Mouse (Mus musculus): ENCODE results near the gene Adgrl1.
"Not testable (repeated sequence)": the region's sequence is repeated elsewhere in the genome, so short reads cannot be mapped to it uniquely, and the experiment has no call there.

Adgrl1 gene

GRCm38 (mm10) chr8:83955106-83955957, 55.4 kb downstream of the Adgrl1 start, which contains the start of the genes Gm10644 and Asf1b:
TSS of gene Gm10644 (minus strand) at chr8:83955205.
TSS of gene Asf1b (plus strand) at chr8:83955507.
- peak; percentile 98 for DNase-seq

- no peak for DNase-seq
Observed at GRCm38 (mm10) chr8:83955958-83956218, 56.0 kb downstream of the Adgrl1 start.

- DNase-seq, result no peak
Observed at GRCm38 (mm10) chr8:83956789-83957188, 56.9 kb downstream of the Adgrl1 start.

GRCm38 (mm10) chr8:83964015-83964765, 64.3 kb downstream of the Adgrl1 start:
- peak; percentile 79 for DNase-seq

DNA sequence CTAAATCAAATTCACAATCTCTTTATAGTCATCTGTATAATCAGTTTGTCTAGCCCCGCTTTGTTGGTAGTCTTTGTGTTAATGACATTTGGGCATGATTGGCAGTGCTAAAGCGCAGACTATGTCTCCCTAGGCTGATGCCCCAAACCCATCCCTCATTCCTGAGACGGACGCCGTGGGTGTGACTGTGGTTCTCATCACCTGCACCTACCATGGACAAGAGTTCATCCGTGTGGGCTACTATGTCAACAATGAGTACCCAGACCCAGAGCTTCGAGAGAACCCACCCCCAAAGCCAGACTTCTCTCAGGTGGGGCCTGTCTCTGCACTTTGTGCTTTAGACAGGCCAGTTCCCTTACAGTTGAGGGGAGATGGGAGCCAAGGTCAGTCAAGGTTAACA, 67.8 kb downstream of the Adgrl1 start:
- DNase-seq, result no peak

- no peak for DNase-seq
Observed at GRCm38 (mm10) chr8:83971121-83971520, 71.2 kb downstream of the Adgrl1 start.

GRCm38 (mm10) chr8:83971661-83972060, 71.8 kb downstream of the Adgrl1 start:
- DNase-seq, result no peak

- peak; percentile 96 for DNase-seq
Observed at GRCm38 (mm10) chr8:83972150-83973120, 72.5 kb downstream of the Adgrl1 start, which contains the start of gene Prkaca. TSS of gene Prkaca (plus strand) at chr8:83972993.

DNA sequence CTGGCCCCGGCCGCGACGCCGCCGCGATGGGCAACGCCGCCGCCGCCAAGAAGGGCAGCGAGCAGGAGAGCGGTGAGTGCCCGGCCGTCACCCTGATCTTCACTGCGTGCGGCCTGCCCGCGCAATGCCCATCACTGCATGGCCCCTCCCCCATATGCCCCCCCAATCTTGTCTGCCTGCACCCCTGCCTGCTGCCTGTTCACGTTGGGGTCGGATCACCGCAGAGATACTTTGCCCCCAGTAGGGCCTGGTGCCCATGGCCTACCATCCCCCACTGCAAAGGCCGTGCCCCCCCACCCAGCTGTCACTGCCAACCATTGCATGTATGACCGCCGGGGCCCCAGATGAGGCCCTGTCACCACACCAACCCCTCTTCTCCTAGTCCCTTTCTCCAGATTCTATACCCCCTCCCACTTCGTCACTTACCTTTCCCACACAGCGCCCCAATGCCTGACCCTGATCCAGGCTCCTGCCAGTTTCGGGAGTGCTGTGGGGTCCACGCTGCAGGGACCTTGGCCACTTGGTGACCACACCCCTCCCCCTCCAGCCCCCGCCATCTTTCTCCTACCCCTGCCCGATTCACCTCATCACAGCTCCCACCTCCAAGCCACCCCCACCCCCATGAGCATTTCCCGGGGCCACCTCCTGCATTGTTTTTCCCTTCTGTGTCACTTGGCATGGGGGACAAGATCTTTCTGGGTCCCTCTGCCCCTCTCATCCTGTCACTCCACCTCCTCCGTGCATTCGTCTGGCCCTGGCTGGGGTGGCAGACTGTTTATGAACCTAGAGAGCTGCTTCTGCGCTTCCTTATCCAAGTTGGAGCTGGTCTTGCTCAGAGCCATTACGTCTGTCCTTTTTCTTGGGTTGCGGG, 73.5 kb downstream of the Adgrl1 start:
- DNase-seq, result peak; percentile 14

DNA sequence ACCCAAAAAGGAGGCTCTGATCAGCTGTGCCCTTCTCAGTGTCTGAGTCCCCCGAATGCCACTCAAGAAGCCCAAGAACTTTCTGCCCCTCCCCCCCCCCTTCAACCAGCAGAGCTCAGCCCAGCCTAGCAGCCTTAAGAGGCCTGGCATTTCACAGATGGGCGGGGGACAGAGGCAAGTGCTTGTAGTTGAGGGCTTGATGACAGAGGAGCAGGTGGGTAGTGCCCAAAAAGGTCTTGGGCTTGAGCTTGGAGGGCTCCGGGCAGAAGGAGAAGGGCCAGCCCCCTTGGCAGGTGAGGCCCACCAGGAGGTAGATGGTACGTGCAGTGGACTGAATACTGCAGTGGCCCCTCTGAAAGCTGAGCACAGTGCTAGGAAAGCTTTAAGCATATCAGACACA, 74.6 kb downstream of the Adgrl1 start:
- peak; percentile 33 for DNase-seq

DNA sequence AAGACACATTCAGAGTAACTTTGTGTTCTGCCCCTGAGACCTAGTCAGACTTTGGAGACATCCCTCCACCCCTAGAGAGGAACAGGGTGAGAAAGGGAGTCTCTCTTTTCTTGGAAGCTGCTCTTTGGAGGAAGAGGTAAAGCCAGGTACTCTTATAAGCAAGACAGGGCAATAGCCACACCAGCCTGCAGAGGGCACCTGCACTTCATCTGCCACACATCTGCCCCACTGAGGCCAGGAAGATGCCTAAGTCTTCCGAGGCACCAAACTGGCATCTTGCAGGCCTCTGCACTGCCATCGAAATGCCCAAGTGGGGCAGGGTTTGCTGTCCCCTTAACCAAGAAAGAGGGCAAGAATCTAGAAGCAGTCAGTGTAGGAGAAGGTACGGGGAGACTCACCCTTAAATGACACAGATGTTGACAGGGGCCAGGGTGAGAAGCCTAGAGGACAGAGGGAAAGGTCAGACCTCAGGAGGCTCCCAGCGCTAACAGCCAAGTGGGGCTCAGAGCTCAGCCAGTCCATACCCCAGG, 76.3 kb downstream of the Adgrl1 start:
- DNase-seq, result peak; percentile 20

DNA sequence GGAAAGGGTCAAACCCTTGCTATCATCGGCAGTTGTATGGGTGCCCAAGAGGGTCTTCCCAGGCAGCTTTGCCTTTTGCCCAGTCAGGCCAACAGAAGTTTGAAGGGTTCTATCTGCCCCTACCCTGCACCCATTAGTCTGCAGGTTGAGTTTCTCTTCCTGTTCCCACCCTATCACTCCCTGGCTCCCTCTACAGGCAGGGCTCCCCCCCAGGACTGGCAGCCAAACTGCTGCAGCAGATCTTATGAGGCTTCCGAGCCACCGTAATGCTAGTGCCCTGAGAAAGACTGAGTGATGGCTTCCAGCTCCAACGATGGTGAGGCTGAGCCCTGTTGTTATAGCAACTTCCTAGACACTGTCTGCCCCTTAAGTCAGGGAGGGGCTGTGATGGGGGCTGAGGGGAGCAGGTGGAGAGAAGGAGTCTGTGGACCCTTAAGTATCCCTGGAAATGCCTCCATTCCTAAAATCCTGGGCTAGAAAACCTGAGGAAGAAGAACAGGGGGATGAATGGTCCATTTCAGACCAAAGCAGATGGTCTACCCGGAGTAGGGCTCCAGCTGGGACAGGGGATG, 77.0 kb downstream of the Adgrl1 start:
- DNase-seq, result no peak

DNA sequence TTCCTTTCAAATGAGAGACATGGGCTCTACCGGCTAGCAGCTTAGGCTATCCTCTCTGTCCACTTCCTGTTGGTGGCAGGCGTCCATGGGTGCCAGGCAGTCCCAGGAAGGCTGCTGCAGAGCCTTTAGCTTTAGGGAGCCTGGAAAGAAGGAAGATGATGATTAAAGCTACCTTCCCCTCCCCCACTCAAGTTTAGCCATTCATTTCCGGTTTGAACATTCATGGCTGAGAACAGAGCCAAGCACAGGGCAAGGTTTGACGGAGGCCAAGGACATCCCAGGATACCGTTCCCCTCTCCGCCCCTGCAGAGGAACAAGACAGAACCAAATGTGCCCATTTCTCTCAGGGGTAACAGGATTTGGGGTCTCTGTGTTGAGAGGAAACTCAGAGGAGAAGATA, 77.7 kb downstream of the Adgrl1 start:
- no peak for DNase-seq

- no peak for DNase-seq
Observed at GRCm38 (mm10) chr8:83978200-83978599, 78.3 kb downstream of the Adgrl1 start.

- no peak for DNase-seq
Observed at GRCm38 (mm10) chr8:83980250-83980649, 80.3 kb downstream of the Adgrl1 start.

DNA sequence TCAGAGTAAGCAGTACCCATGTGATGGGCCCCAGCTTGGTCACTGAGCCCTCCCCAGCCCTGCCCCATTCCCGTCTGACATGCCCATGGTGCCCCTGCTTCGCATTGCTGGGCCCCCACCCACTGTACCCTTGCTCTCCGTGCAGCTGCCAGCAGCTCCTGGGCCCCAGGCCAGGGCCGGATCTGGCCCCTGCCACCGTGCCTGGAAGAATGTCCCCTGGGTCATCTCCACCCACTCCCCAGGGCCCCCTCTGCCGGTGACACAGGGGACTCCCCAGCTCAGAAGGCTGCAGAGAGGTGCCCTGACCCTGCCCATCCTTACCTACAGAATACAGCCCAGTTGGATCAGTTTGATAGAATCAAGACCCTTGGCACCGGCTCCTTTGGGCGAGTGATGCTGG, 80.9 kb downstream of the Adgrl1 start:
- DNase-seq, result no peak

GRCm38 (mm10) chr8:83981533-83981932, 81.6 kb downstream of the Adgrl1 start:
- no peak for DNase-seq

GRCm38 (mm10) chr8:83982449-83982848, 82.5 kb downstream of the Adgrl1 start:
- DNase-seq, result no peak

DNA sequence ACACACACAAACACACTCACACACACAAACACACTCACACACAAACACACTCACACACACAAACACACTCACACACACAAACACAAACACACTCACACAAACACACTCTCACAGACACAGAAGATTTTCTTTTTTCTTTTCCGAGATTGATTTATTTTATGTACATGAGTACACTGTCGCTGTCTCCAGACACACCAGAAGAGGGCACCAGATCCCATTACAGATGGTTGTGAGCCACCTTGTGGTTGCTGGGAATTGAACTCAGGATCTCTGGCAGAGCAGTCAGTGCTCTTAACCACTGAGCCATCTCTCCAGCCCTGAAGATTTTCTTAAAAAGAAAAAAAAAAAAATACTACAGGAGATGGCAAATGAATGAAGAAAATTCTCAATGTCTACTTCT, 83.3 kb downstream of the Adgrl1 start:
- DNase-seq, result not testable (repeated sequence)

DNA sequence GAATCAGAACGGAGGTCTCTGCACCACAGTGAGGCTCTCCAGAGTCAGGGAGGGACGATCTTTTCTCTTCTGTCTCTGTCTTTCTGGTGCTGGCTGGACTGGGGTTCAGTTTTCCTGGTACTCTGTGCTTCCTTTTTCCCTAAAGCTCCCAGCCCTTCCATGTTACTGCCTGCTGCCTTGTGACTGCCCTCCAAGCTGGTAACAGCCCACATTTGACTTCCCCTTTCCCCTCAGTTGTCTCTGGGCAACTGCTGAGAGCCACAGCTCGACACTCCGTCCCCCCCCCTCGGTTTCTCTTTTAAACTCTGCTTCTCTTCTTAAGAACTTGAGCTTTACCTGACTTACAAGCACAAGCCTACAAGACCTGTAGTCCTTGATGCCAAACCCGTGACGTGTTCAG, 89.3 kb downstream of the Adgrl1 start:
- DNase-seq, result no peak

DNA sequence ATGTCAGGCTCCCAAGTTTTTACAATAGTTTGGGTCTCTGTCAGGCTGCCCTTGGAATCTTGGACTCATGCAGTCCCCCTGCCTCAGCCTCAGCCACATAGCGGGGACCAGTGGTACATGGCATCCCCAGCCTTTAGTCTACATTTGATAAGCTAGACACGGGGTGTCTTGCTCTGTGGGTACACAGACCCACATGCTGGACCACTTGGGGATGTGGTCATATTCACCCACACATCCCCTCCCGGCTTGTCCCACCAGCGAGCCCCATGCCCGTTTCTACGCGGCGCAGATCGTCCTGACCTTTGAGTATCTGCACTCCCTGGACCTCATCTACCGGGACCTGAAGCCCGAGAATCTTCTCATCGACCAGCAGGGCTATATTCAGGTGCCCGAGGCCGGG, 90.3 kb downstream of the Adgrl1 start:
- no peak for DNase-seq
